In genomic region chr17:35870884-35871696, GRCm38 (mm10) we compare ENCODE assay signal across 8 mouse cellular contexts. TPM values are rescaled to one million over a fixed set of nuclear protein-coding genes. Genes with fewer than 3 reads are reported as not detected.
A peak's percentile ranks its signal among the peaks of the same experiment; 100 is the strongest.
DNase-seq lines count a peak whose midpoint lies in the region; ATAC-seq and TF ChIP-seq lines count a peak whose summit lies in the region.

No protein-coding gene starts in this region.

- peaks cover 75% of the 10 kb centered on the region for H3K79me3 ChIP-seq in C2C12 (ENCODE audit: low read depth)

- no peaks in the 10 kb centered on the region for H3K27me3 ChIP-seq in C2C12 (ENCODE audit: control insufficient read depth, insufficient read depth, insufficient read length)
- no peaks in the 10 kb centered on the region for H3K27me3 ChIP-seq in forebrain, embryonic 10.5 days (ENCODE audit: poor library complexity, severe bottlenecking)
- no peaks in the 10 kb centered on the region for H3K27me3 ChIP-seq in intestine, postnatal 0 days (replicated peaks; ENCODE audit: control insufficient read depth, insufficient read depth, low read length)
- H3K27me3 ChIP-seq in midbrain, embryonic 12.5 days = no peaks in the 10 kb centered on the region

- H3K4me1 ChIP-seq in forebrain, embryonic 10.5 days = peaks cover 67% of the 10 kb centered on the region
- no peaks in the 10 kb centered on the region for H3K4me1 ChIP-seq in intestine, postnatal 0 days (replicated peaks; ENCODE audit: control insufficient read depth, insufficient read depth, low read length)
- H3K4me1 ChIP-seq in midbrain, embryonic 12.5 days = peaks cover 60% of the 10 kb centered on the region

- no peak for ATAC-seq in intestine, postnatal 0 days
- ATAC-seq in midbrain, embryonic 12.5 days (ENCODE audit: low FRiP score, low read depth) = no peak

- peaks cover 76% of the 10 kb centered on the region for H3K36me3 ChIP-seq in C2C12 (ENCODE audit: control insufficient read depth, insufficient read depth)
- H3K36me3 ChIP-seq in forebrain, embryonic 10.5 days (replicated peaks) = peaks cover 72% of the 10 kb centered on the region
- H3K36me3 ChIP-seq in intestine, postnatal 0 days (ENCODE audit: control insufficient read depth, insufficient read depth) = 0 out of 2 replicates have a peak, but pooled peaks cover 7% of the 10 kb centered on the region
- peaks cover 48% of the 10 kb centered on the region for H3K36me3 ChIP-seq in midbrain, embryonic 12.5 days

- H3K27ac ChIP-seq in forebrain, embryonic 10.5 days = peak overlapping the region; percentile 96
- peak overlapping the region; percentile 66 for H3K27ac ChIP-seq in intestine, postnatal 0 days (ENCODE audit: low read depth, low read length)
- H3K27ac ChIP-seq in midbrain, embryonic 12.5 days (replicated peaks) = peak overlapping the region; percentile 39; the same call in 1 of the 2 replicates

- no peak overlapping the region for H3ac ChIP-seq in C2C12 (ENCODE audit: control insufficient read depth, insufficient read length, low read depth)

- H3K4me2 ChIP-seq in intestine, postnatal 0 days (replicated peaks; ENCODE audit: low read depth) = peak overlapping the region; percentile 92
- H3K4me2 ChIP-seq in midbrain, embryonic 12.5 days (replicated peaks) = peak overlapping the region; percentile 100

- WGBS in forebrain, embryonic 10.5 days = 89% methylated on average over 8 of the region's 8 CpGs
- WGBS in intestine, postnatal 0 days = 67% methylated on average over 8 of the region's 8 CpGs
- 87% methylated on average over 8 of the region's 8 CpGs for WGBS in midbrain, embryonic 12.5 days

- peaks cover 6% of the 10 kb centered on the region for H3K9me3 ChIP-seq in forebrain, embryonic 10.5 days
- no peaks in the 10 kb centered on the region for H3K9me3 ChIP-seq in intestine, postnatal 0 days (ENCODE audit: control insufficient read depth)
- H3K9me3 ChIP-seq in midbrain, embryonic 12.5 days = 0 out of 2 replicates have a peak, but pooled peaks cover 5% of the 10 kb centered on the region

- DNase-seq in adrenal gland, postnatal 36 days = peak; percentile 32 to 40
- no peak for DNase-seq in adrenal gland, postnatal 4 days (ENCODE audit: low spot score in 2 of 2)
- DNase-seq in forebrain, embryonic 10.5 days (ENCODE audit: extremely low spot score, low spot score) = no peak
- DNase-seq in thymus, postnatal 36 days = peak; percentile 52 to 54
- no peak for DNase-seq in layer of hippocampus, adult 18-20 months (ENCODE audit: low spot score in 2 of 2)

- H3K4me3 ChIP-seq in C2C12 (ENCODE audit: insufficient read depth, poor library complexity, severe bottlenecking) = peak overlapping the region; percentile 92
- peak overlapping the region; percentile 77 for H3K4me3 ChIP-seq in forebrain, embryonic 10.5 days
- H3K4me3 ChIP-seq in intestine, postnatal 0 days (ENCODE audit: low read depth, low read length) = peak overlapping the region; percentile 19; the same call in 1 of the 2 replicates
- peak overlapping the region; percentile 60 for H3K4me3 ChIP-seq in midbrain, embryonic 12.5 days

- peaks cover 93% of the 10 kb centered on the region for H3K79me2 ChIP-seq in C2C12 (ENCODE audit: control insufficient read depth, insufficient read depth)

- H3K9ac ChIP-seq in intestine, postnatal 0 days (ENCODE audit: low read depth, low read length) = no peak overlapping the region
- no peak overlapping the region for H3K9ac ChIP-seq in midbrain, embryonic 12.5 days (replicated peaks)

- TF ChIP-seq CTCF in C2C12 (IDR thresholded peaks at IDR 0.05; ENCODE audit: control insufficient read depth, insufficient read depth, insufficient read length) = peak; percentile 36
- TF ChIP-seq CTCF in intestine, postnatal 0 days (IDR thresholded peaks at IDR 0.05; ENCODE audit: low read depth) = peak; percentile 73

TF ChIP-seq in C2C12, 6 proteins besides CTCF, POLR2A, EP300 and RAD21:
- TF ChIP-seq MYOG (IDR thresholded peaks at IDR 0.05; ENCODE audit: control insufficient read depth, extremely low read depth, insufficient read length) = no peak
- TF ChIP-seq MYOD1 (IDR thresholded peaks at IDR 0.05; ENCODE audit: control insufficient read depth, insufficient read length, low read depth) = no peak
- no peak for TF ChIP-seq USF1 (IDR thresholded peaks at IDR 0.05; ENCODE audit: low read depth)
- TF ChIP-seq MAX (IDR thresholded peaks at IDR 0.05) = no peak
- TF ChIP-seq FOSL1 (IDR thresholded peaks at IDR 0.05; ENCODE audit: insufficient read depth, low read length, poor library complexity, severe bottlenecking) = no peak
- no peak for TF ChIP-seq CEBPB (IDR thresholded peaks at IDR 0.05; ENCODE audit: low read depth)

RNA-seq across cellular contexts. Expression of gene Ppp1r18, which starts 5.7 kb away (rescaled TPM):
- total RNA-seq in adrenal gland, postnatal 36 days (2021) = 10 to 100 TPM; 26.1 to 35.1 TPM
- 10 to 100 TPM; 40.7 to 46.6 TPM for total RNA-seq in adrenal gland, postnatal 4 days (2021)
- 84.2 TPM for polyA plus RNA-seq in C2C12 (2012; fragmentation: generic; extraction: Trizol)
- 21.3 and 21.6 TPM in 2 replicates for polyA plus RNA-seq in forebrain, embryonic 10.5 days (2016; fragmentation: Nextera tagmentation; extraction: Ambion mirVana)
- 15.2 and 15.6 TPM in 2 replicates for polyA plus RNA-seq in intestine, postnatal 0 days (2015; fragmentation: Nextera tagmentation; extraction: Ambion mirVana)
- 27.7 and 27.9 TPM in 2 replicates for polyA plus RNA-seq in midbrain, embryonic 12.5 days (2016; fragmentation: Nextera tagmentation; extraction: Ambion mirVana)
- total RNA-seq in layer of hippocampus, adult 18-20 months (2021) = 1 to 10 TPM; 7.1 to 7.6 TPM

RNA-seq across cellular contexts. Expression of gene Dhx16, which starts 8.5 kb away (rescaled TPM):
- 10 to 100 TPM; 37.5 to 40.8 TPM for total RNA-seq in adrenal gland, postnatal 36 days (2021)
- 10 to 100 TPM; 44.4 to 52.3 TPM for total RNA-seq in adrenal gland, postnatal 4 days (2021)
- polyA plus RNA-seq in C2C12 (2012; fragmentation: generic; extraction: Trizol) = 42.4 TPM
- polyA plus RNA-seq in forebrain, embryonic 10.5 days (2016; fragmentation: Nextera tagmentation; extraction: Ambion mirVana) = 59.6 and 60.3 TPM in 2 replicates
- polyA plus RNA-seq in intestine, postnatal 0 days (2015; fragmentation: Nextera tagmentation; extraction: Ambion mirVana) = 17.2 and 18.1 TPM in 2 replicates
- 47.8 and 48.2 TPM in 2 replicates for polyA plus RNA-seq in midbrain, embryonic 12.5 days (2016; fragmentation: Nextera tagmentation; extraction: Ambion mirVana)
- 10 to 100 TPM; 25.0 to 30.2 TPM for total RNA-seq in layer of hippocampus, adult 18-20 months (2021)

RNA-seq across cellular contexts. Expression of gene Nrm, which starts 10.0 kb away (rescaled TPM):
- 1 to 10 TPM; 6.7 to 7.5 TPM for total RNA-seq in adrenal gland, postnatal 36 days (2021)
- 10 to 100 TPM; 25.8 to 27.1 TPM for total RNA-seq in adrenal gland, postnatal 4 days (2021)
- 25.5 TPM for polyA plus RNA-seq in C2C12 (2012; fragmentation: generic; extraction: Trizol)
- polyA plus RNA-seq in forebrain, embryonic 10.5 days (2016; fragmentation: Nextera tagmentation; extraction: Ambion mirVana) = 81.9 and 84.0 TPM in 2 replicates
- polyA plus RNA-seq in intestine, postnatal 0 days (2015; fragmentation: Nextera tagmentation; extraction: Ambion mirVana) = 19.8 and 20.6 TPM in 2 replicates
- 48.5 and 48.6 TPM in 2 replicates for polyA plus RNA-seq in midbrain, embryonic 12.5 days (2016; fragmentation: Nextera tagmentation; extraction: Ambion mirVana)
- 1 to 10 TPM; 1.6 to 1.9 TPM for total RNA-seq in layer of hippocampus, adult 18-20 months (2021)

RNA-seq across cellular contexts. Expression of gene 2310061I04Rik, which starts 26.1 kb away (rescaled TPM):
- 10 to 100 TPM; 47.0 to 49.4 TPM for total RNA-seq in adrenal gland, postnatal 36 days (2021)
- total RNA-seq in adrenal gland, postnatal 4 days (2021) = 10 to 100 TPM; 34.4 to 34.5 TPM
- 36.0 TPM for polyA plus RNA-seq in C2C12 (2012; fragmentation: generic; extraction: Trizol)
- 29.8 and 32.4 TPM in 2 replicates for polyA plus RNA-seq in forebrain, embryonic 10.5 days (2016; fragmentation: Nextera tagmentation; extraction: Ambion mirVana)
- 31.5 and 32.3 TPM in 2 replicates for polyA plus RNA-seq in intestine, postnatal 0 days (2015; fragmentation: Nextera tagmentation; extraction: Ambion mirVana)
- 24.9 and 29.2 TPM in 2 replicates for polyA plus RNA-seq in midbrain, embryonic 12.5 days (2016; fragmentation: Nextera tagmentation; extraction: Ambion mirVana)
- 10 to 100 TPM; 52.9 to 56.7 TPM for total RNA-seq in layer of hippocampus, adult 18-20 months (2021)

RNA-seq across cellular contexts. Expression of gene Mdc1, which starts 29.8 kb away (rescaled TPM):
- 10 to 100 TPM; 18.3 to 18.7 TPM for total RNA-seq in adrenal gland, postnatal 36 days (2021)
- total RNA-seq in adrenal gland, postnatal 4 days (2021) = 10 to 100 TPM; 28.2 to 35.6 TPM
- polyA plus RNA-seq in C2C12 (2012; fragmentation: generic; extraction: Trizol) = 16.6 TPM
- polyA plus RNA-seq in forebrain, embryonic 10.5 days (2016; fragmentation: Nextera tagmentation; extraction: Ambion mirVana) = 26.9 and 29.3 TPM in 2 replicates
- polyA plus RNA-seq in intestine, postnatal 0 days (2015; fragmentation: Nextera tagmentation; extraction: Ambion mirVana) = 2.3 and 2.7 TPM in 2 replicates
- polyA plus RNA-seq in midbrain, embryonic 12.5 days (2016; fragmentation: Nextera tagmentation; extraction: Ambion mirVana) = 19.1 and 20.3 TPM in 2 replicates
- total RNA-seq in layer of hippocampus, adult 18-20 months (2021) = 10 to 100 TPM; 17.2 to 18.5 TPM

Comparison
In these comparisons a context has a peak if more than half of its experiments do, and no peak if none do; other contexts are left out.
1. DNase-seq: peak in adrenal gland, postnatal 36 days (2 of 2) and thymus, postnatal 36 days (2 of 2); none in adrenal gland, postnatal 4 days (0 of 2), forebrain, embryonic 10.5 days (single experiment) and layer of hippocampus, adult 18-20 months (0 of 2).
2. H3K4me3 ChIP-seq: peak in every context shown above with its lines; median percentile 92 in C2C12; 77 in forebrain, embryonic 10.5 days; 60 in midbrain, embryonic 12.5 days; 19 in intestine, postnatal 0 days.
3. H3K27ac ChIP-seq: peak in every context shown above with its lines; median percentile 96 in forebrain, embryonic 10.5 days; 66 in intestine, postnatal 0 days; 39 in midbrain, embryonic 12.5 days.